18 mouse cellular contexts compared by ENCODE assay signal in genomic region chr13:113533884-113534445, GRCm38 (mm10).
DNase-seq lines count a peak whose midpoint lies in the region; ATAC-seq and TF ChIP-seq lines count a peak whose summit lies in the region.
"Had no signal": no experiment of that assay in that cellular context is flagged by ENCODE, and none has a peak within 500 bp of the region (broad histone marks: within the 10 kb centered on the region; RNA-seq: fewer than 3 reads in every experiment).

No protein-coding gene starts in this region.

- no peak overlapping the region for H3ac ChIP-seq in myocyte (ENCODE audit: control insufficient read depth, insufficient read length)

- no peaks in the 10 kb centered on the region for H3K79me2 ChIP-seq in heart, adult 2 months (replicated peaks; ENCODE audit: control insufficient read depth, insufficient read depth, low read length)
- no peaks in the 10 kb centered on the region for H3K79me2 ChIP-seq in myocyte (ENCODE audit: control insufficient read depth, insufficient read depth)

- H3K4me3 ChIP-seq in heart, adult 2 months = no peak overlapping the region
- no peak overlapping the region for H3K4me3 ChIP-seq in neural tube, embryonic 13.5 days
- no peak overlapping the region for H3K4me3 ChIP-seq in hindbrain, postnatal 0 days (ENCODE audit: low read length)
- H3K4me3 ChIP-seq in myocyte = no peak overlapping the region
- H3K4me3 ChIP-seq: forebrain, embryonic 12.5 days; liver, embryonic 12.5 days; lung, embryonic 15.5 days had no signal

- no peaks in the 10 kb centered on the region for H3K36me3 ChIP-seq in heart, adult 2 months (ENCODE audit: control insufficient read depth, insufficient read depth, low read length)
- H3K36me3 ChIP-seq in neural tube, embryonic 13.5 days = no peaks in the 10 kb centered on the region
- no peaks in the 10 kb centered on the region for H3K36me3 ChIP-seq in hindbrain, postnatal 0 days (ENCODE audit: insufficient read depth, low read length)
- H3K36me3 ChIP-seq in myocyte (ENCODE audit: control insufficient read depth, insufficient read depth) = no peaks in the 10 kb centered on the region
- H3K36me3 ChIP-seq: forebrain, embryonic 12.5 days; liver, embryonic 12.5 days; lung, embryonic 15.5 days had no signal

- no peaks in the 10 kb centered on the region for H3K27me3 ChIP-seq in heart, adult 2 months (ENCODE audit: control insufficient read depth, insufficient read depth, low read length)
- H3K27me3 ChIP-seq in neural tube, embryonic 13.5 days = no peaks in the 10 kb centered on the region
- no peaks in the 10 kb centered on the region for H3K27me3 ChIP-seq in hindbrain, postnatal 0 days (ENCODE audit: insufficient read depth, low read length)
- H3K27me3 ChIP-seq in myocyte (ENCODE audit: control insufficient read depth, insufficient read depth, insufficient read length) = no peaks in the 10 kb centered on the region
- H3K27me3 ChIP-seq: forebrain, embryonic 12.5 days; liver, embryonic 12.5 days; lung, embryonic 15.5 days had no signal

- no peak overlapping the region for H3K9ac ChIP-seq in heart, adult 2 months (ENCODE audit: low read depth, low read length)
- no peak overlapping the region for H3K9ac ChIP-seq in neural tube, embryonic 13.5 days
- H3K9ac ChIP-seq in hindbrain, postnatal 0 days (replicated peaks; ENCODE audit: low read length) = no peak overlapping the region
- H3K9ac ChIP-seq: forebrain, embryonic 12.5 days; liver, embryonic 12.5 days; lung, embryonic 15.5 days had no signal

- DNase-seq in heart, adult 2 months = no peak
- no peak for DNase-seq in heart, adult 9 months (ENCODE audit: low spot score in 2 of 2)
- no peak for DNase-seq in neural tube, embryonic 10.5 days (ENCODE audit: extremely low spot score, low spot score)
- DNase-seq in hindbrain, postnatal 0 days (ENCODE audit: low spot score) = peak; percentile 16
- no peak for DNase-seq in thymus, postnatal 14 days
- no peak for DNase-seq in layer of hippocampus, postnatal 25 days (ENCODE audit: extremely low spot score in 1 of 2, low spot score in 1 of 2)
- DNase-seq: B cell, adult 2 months; cerebellum, adult 8-10 months; heart, postnatal 10 days; kidney, adult 8-10 months; layer of hippocampus, postnatal 36 days; right cerebral cortex, adult 18-20 months had no signal

- ATAC-seq in neural tube, embryonic 13.5 days (ENCODE audit: low read depth) = no peak; the same call in 1 of the 2 replicates
- peak; percentile 15; the same call in 1 of the 2 replicates for ATAC-seq in hindbrain, postnatal 0 days
- ATAC-seq: inflammation-experienced regulatory T-cells, adult 6 months; liver, embryonic 12.5 days had no signal

- no peak for TF ChIP-seq CTCF in heart, adult 2 months (IDR thresholded peaks at IDR 0.05)
- TF ChIP-seq CTCF in hindbrain, postnatal 0 days (IDR thresholded peaks at IDR 0.05; ENCODE audit: low read depth) = no peak

- TF ChIP-seq EP300 in heart, adult 2 months (IDR thresholded peaks at IDR 0.05; ENCODE audit: insufficient read depth, low read depth, low read length) = no peak

- H3K9me3 ChIP-seq in neural tube, embryonic 13.5 days = no peaks in the 10 kb centered on the region
- no peaks in the 10 kb centered on the region for H3K9me3 ChIP-seq in hindbrain, postnatal 0 days (ENCODE audit: low read length)
- H3K9me3 ChIP-seq: forebrain, embryonic 12.5 days; liver, embryonic 12.5 days; lung, embryonic 15.5 days had no signal

- no peaks in the 10 kb centered on the region for H3K4me1 ChIP-seq in heart, adult 2 months (ENCODE audit: control insufficient read depth, insufficient read depth, low read length)
- H3K4me1 ChIP-seq in neural tube, embryonic 13.5 days (replicated peaks) = peaks cover 15% of the 10 kb centered on the region; the same call in 1 of the 2 replicates
- H3K4me1 ChIP-seq in hindbrain, postnatal 0 days (ENCODE audit: insufficient read depth, low read length) = no peaks in the 10 kb centered on the region
- H3K4me1 ChIP-seq: forebrain, embryonic 12.5 days; liver, embryonic 12.5 days; lung, embryonic 15.5 days had no signal

- intact Hi-C loops in heart, adult 2 months (cut with DNase I) = no loop called here

- WGBS in heart, adult 2 months = 69% methylated on average over 4 of the region's 4 CpGs
- WGBS in neural tube, embryonic 13.5 days = 50% methylated on average over 4 of the region's 4 CpGs
- 52% methylated on average over 4 of the region's 4 CpGs for WGBS in hindbrain, postnatal 0 days

- peak overlapping the region; percentile 54 for H3K27ac ChIP-seq in heart, adult 2 months
- 0 out of 2 replicates have a peak overlapping the region, but pooled peaks have one; percentile 3 for H3K27ac ChIP-seq in neural tube, embryonic 13.5 days (replicated peaks)
- H3K27ac ChIP-seq in hindbrain, postnatal 0 days = no peak overlapping the region
- H3K27ac ChIP-seq: forebrain, embryonic 12.5 days; liver, embryonic 12.5 days; lung, embryonic 15.5 days had no signal

- no peak for TF ChIP-seq POLR2A in heart, adult 2 months (IDR thresholded peaks at IDR 0.05; ENCODE audit: insufficient read depth, low read depth, low read length)
- no peak for TF ChIP-seq POLR2A in myocyte (IDR thresholded peaks at IDR 0.05; ENCODE audit: insufficient read length, low read depth)

- H3K4me2 ChIP-seq in neural tube, embryonic 13.5 days = no peak overlapping the region
- no peak overlapping the region for H3K4me2 ChIP-seq in hindbrain, postnatal 0 days (ENCODE audit: low read depth, low read length)
- peak overlapping the region; percentile 38 for H3K4me2 ChIP-seq in myocyte (ENCODE audit: low read depth)
- H3K4me2 ChIP-seq: forebrain, embryonic 12.5 days; liver, embryonic 12.5 days; lung, embryonic 15.5 days had no signal

TF ChIP-seq in myocyte, 11 proteins besides CTCF, POLR2A, EP300 and RAD21:
- TF ChIP-seq MYOG (IDR thresholded peaks at IDR 0.05; ENCODE audit: control insufficient read depth in 1 of 3, insufficient read depth in 1 of 3, insufficient read length in 2 of 3, low read depth in 2 of 3) (no peak), CEBPB (IDR thresholded peaks at IDR 0.05; ENCODE audit: insufficient read depth, poor library complexity, severe bottlenecking) (no peak), POLR2AphosphoS2 (IDR thresholded peaks at IDR 0.05; ENCODE audit: insufficient read length, low read depth) (no peak), MAX (IDR thresholded peaks at IDR 0.05; ENCODE audit: low read depth) (no peak), TCF3 (IDR thresholded peaks at IDR 0.05; ENCODE audit: insufficient read length, low read depth) (no peak), SRF (IDR thresholded peaks at IDR 0.05; ENCODE audit: control insufficient read depth, insufficient read length, low read depth) (no peak), E2F4 (IDR thresholded peaks at IDR 0.05; ENCODE audit: insufficient read depth) (no peak)
TF ChIP-seq in myocyte: peak in this region for 0.
